Mouse (Mus musculus) neutrophil, adult 5-6 weeks (primary cell): ENCODE results near the gene A930033H14Rik. TPM values are rescaled to one million over a fixed set of nuclear protein-coding genes. Genes with fewer than 3 reads are reported as not detected.
A peak's percentile ranks its signal among the peaks of the same experiment; 100 is the strongest.

ENCODE experiments used
- ATAC-seq: fragments of 151-379, 151-347 bp; 2 replicates; pipeline ENCODE4 v1.8.0; 2017; ENCODE audit warnings: mild to moderate bottlenecking, moderate TSS enrichment; ENCODE audit not compliant: insufficient number of reproducible peaks, poor library complexity, low FRiP score, severe bottlenecking; ENCODE audit errors: extremely low read depth
- total RNA-seq: library from RNA; stranded (forward); fragments of 200-1000 nt; gene quantifications from 2 replicates; pipeline ENCODE4 v1.2.3, GENCODE M21; 2017

A930033H14Rik gene
- total RNA-seq = not detected in 2 replicates

DNA sequence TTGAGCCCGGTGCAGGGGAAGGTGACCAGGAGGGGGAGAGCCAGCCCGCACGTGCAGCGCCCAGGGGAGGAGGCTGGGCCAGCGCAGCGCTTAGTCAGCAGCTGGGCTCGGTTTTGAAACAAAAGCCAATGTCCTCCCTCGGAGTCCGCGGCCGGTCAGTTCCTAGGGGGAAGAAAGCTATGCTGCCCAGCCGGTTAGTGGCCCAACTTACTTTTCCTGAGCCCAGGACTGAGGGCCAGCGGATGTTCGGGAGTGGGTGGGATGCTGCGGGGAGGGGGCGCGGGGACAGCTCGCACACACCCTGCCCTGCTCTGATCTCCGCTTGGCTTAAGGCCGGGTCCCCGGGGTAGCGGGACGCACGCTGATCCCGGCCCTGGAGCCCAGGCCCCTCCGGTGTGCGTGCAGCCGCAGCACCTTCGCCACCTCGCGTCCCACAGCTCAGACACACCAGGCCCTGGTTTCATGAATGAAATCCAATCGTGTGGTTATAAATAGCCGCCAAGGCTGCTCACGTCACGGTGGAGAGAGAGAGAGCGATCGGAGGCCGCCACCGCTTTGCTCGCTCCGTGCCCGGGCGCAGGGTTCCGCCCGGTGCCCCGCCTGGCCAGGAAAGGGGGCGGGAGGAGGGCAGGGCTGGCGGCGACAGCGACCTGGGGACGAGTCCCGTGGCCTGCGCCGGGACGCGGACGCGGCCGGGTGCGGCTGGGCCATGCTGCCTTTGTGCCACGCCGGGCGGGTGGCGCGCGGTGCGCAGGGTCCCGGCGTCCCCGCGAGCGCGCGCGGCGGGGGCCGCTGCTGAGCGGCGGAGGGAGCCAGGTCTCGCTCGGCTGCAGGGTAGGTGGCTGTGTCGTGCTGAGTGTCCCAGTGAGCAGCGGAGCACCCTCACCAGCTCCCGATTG is at the start of gene A930033H14Rik:
TSS of gene A930033H14Rik (minus strand) at position 557 of the 899 bp plus-strand sequence.
- ATAC-seq = peak; percentile 36

DNA sequence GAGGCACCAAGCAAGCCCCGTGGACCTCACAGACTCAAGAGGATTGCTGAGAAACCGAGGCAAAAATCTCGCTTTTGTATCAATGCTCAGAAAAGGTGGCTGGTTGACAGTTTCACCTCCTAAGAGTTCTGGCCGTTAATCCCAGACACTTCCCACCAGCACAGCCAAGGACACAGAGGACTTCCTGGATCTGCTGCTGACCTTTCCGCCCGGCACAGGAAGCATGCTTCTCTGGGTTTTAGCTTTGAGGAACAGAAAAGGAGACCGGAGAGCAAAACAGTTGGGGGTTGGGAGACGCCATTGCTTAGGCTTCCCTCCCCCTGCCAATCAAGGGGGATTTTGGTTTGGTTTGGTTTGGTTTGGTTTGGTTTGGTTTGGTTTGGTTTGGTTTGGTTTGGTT is 47.0 kb upstream of the A930033H14Rik start:
- no peak for ATAC-seq

DNA sequence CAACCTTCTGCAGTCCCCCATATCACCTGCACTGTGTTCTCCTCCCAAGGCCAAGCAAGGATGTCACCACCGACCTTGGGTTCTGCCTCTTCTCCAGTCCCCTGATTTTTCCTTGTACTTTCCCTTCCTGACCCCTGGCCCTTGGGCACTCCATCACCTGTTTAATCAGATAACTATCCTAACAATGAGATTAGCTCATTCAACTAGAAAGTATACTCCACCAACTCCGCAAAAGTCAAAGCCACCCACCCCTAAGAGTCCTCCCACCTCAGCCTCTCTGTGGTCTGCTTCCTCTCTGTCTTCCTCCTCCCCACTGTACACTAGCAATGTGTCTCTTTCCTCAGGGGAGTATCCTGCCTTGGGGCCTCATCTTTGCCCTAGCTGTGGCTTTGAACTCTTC is 46.3 kb upstream of the A930033H14Rik start:
- ATAC-seq = no peak

DNA sequence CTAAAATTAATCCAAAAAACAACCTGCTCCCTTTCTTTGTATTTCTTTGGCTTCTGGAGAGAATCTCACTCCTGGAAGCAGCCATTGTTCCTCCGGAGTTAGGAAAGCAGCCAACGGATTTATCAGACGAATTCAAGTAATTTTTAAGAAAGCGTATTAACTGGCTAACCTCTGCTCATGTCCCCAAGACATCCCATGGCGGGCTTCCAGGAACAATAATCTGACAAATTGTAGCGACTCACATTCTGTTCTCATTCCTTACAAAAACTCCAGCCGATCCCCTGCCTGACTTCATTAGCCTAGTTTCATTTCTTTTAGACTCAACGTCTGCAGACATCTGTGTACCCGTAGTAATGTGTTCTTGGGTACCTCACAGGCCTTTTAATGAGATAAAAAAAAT is 45.7 kb upstream of the A930033H14Rik start:
- no peak for ATAC-seq

DNA sequence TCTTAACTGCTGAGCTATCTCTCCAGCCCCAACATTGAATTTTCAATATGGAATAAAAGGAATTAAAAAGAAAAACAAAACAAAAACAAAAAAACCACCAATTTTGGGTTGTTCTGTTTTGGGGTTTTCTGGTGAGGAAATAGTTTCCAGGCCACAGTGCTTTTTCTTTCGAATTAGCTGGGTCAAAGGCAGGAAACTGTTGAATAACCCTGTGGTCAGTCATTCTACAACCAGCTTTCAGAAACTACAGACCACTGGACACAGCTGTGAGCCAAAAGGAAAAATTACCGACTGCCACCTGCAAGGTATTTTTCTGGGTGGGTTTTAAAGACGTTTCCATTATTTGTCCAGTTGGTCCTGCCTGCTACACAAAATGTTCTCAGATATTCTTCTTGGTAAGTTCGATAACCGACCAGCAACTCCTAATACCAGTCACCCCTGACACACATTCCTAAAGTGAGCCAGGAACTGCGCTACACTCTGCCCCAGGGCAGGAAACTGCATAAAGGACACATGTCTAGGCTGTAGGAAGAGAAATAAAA is 44.8 kb upstream of the A930033H14Rik start:
- no peak for ATAC-seq

DNA sequence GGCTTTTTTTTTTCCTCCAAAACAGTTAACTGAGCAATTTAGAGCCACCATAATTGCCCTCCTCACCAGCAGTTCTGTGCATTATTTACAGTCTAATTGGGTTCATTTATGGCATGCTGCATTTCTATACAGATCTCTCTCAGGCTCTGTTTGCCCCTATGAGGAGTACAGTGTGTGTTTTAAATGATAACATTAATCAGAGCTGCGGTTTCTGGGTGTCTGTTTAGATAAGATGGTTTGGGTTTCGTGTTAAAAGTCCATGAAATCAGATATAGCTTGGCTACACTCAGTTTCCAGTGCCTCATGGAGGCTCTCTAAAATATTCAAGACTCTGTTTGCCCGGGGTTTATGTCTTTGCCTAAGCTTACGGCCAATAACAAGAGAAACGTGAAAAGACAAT is 42.7 kb upstream of the A930033H14Rik start:
- ATAC-seq = no peak

DNA sequence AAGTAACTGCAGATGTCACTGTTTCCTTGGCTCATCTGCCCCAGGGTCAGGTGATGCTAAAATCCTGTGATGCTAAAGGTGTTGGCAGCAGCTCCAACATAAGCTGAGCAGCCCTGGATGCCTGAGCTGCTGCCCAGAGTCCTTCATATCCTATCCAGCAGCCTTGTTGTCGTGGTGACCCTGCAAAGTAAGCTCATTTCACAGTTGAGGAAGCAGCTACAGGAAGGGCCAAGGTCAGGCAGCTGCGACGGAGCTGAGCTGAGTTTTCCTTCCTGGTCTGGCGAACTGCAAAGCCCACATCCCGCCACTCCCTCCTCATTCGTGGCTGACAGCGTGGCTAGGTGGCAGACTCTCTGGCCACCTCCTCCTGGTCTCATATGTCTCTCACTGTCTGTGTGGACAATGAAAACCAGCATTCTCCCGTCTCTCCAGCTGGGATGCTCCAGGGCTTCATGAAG is 41.5 kb upstream of the A930033H14Rik start:
- ATAC-seq = peak; percentile 36; the same call in 1 of the 2 replicates

DNA sequence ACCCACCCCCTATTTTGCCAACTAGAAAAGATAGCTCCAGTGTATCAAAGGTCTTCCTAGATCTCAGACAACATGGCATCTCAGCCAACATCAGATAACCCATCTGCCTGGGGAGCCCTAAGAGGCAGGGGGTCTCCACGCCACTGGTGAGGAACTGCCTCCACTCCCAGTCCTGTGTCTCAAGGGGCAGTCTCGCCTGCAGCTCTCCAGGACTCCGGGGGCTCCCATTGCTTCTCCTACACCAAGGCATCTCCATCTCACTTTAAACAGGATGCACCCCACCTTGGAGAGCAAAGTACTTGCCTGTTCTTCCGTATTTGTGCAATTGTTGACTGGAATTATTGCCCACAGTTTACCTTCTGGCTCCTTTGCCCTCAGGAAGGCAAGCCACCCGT is 40.8 kb upstream of the A930033H14Rik start:
- no peak for ATAC-seq

DNA sequence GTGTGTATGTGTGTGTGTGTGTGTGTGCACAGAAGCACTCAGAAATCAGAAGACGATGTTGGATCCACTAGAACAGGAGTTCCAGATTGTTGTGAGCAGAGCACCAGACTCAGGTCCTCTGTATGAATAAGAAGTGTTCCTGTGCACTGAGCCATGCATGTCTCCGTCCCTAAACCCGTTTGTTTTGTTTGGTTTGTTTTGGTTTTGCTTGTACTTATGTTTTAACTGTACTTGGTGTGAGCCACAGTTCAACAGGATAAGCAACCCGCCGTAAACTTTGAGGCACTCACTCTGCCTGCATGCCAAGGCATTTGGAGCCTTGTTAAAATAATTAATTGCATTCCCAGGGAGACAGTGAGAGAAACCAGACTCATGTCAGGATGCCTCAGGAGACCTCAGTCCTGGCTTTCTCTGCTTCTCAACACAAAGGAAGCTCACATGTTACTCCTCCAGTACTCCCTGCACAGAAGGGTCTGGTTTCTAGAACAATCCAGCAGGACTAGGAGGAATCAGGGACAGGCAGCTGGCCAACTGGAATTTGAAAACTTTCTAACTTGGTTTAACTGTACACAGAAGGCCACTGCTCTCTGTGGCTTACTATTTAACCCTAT is 40.3 kb upstream of the A930033H14Rik start:
- ATAC-seq = peak; percentile 15; the same call in 1 of the 2 replicates

DNA sequence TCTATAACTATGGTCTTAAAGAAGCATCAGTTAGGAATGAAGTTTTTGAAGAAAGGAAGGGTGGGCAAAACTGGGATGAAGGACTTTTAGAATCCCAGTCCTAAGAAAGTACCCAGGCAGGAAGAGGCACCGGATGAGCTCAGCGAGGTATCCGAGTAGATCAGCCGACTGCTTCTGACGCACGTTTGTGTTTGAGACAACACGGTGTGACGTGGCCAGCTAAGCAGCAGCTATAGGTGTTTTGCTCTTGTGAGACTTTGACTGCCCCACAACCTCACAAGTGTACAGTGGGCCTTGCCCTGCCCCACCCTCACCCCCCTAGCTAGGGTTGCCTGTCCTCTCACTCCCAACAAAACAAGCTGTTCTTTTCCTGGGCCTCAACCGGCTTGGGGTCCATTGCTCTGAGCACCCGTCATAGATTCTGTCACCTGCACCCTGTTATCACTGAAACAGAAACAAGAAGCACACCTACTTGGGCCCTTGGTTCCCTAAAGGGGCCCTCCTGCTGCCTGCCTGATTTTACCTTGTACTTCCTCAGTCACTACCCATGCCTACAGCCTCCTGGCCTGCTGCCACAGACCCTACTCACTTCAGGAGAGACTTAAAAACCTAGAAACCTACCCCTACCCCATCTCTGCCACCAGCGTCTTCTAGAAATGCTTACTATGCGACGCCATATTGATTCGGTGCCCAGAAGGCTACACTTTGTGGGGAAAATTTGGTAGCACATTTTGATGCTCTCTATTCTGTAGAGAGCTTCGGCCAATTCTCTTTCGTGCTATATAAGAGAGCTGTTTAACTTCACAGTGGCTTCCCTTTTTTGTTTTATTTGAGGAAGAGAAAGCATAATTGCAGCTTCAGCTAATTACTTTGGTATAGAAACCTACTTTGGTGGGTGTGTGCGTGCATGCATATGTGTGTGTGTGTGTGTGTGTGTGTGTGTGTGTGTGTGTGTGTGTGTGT is 39.5 kb upstream of the A930033H14Rik start:
- ATAC-seq = peak; percentile 77

DNA sequence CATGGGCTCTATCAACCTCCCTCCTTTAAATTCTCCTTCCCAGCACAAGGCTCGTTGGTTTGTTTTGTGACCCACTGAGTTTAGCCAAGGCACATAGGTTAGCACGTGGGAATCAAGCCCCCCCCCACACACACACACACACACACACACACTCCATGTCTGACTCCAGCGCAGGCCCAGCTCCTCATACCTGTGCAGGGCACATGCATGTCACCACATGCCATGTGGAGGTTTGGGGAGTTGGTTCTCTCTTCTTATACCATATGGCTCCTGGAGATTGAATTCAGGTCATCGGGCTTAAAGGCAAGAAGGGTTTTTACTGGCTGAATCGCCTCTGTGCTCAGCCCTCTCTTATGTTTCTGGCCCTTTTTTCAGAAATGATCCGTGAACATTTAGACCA is 38.4 kb upstream of the A930033H14Rik start:
- no peak for ATAC-seq

DNA sequence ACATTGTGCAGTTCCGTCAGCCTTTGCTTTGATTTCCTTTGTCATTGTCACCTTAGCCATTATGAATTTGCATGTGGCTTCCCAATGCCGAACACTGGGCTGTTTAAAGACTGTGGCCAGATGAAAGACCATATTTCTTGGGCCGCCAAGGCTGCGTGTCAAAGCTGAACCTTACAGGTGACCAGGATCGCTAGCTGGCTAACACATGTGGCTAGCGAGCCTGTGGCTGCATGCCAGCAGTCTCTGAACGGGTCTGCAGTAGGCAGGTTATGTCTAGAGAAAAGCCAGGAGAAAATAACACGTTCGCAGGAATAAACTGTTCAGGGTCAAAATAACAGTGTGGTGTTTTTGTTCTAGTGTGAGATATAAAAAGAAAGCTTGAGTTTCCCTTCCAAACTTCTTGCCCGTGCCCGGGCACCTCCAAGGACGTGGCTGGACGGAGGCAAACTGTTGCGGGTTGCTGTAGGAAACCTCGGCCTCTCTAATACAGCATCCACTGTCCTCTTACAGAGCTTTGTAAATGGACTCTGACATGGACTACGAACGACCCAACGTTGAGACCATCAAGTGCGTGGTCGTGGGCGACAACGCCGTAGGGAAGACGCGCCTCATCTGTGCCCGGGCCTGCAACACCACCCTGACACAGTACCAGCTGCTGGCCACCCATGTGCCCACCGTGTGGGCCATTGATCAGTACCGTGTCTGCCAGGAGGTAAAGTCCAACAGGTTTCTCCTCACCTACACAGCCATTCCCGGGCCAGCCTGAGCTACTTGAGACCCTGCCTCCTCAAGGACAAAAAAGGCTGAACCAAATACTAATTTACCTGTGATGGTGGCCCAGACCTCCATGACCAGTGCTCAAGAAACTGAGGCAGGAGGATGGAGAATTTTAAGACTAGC is 35.6 kb upstream of the A930033H14Rik start:
- ATAC-seq = no peak

DNA sequence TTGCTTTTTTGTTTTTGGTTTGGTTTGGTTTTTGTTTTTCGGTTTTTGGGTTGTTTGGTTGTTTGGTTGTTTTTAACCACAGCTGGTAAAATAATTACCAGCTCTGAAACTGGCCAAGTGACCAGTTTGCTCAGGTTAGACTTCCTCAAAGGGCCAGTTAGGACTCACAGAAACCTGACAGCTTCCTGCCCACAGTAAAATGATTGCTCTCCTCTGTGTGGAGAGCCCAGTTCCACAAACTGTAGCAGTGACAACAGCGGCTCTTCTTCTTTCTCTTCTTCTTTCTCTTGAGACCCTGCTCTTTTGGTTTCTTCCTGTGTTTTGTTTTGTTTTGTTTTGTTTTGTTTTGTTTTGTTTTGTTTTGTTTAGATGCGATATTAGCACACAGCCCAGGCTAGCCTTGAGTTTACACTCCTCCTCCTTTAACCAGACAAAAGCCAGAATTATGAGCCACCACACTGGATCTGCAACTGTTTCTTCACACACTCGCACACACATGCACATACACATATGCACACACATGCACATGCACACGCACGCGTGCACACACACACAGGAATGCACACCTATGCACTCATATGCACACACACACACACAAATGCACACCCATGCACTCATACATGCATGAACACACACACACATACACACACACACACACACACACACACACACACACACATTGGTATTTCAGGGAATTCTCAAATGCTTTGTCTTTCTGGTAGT is 34.6 kb upstream of the A930033H14Rik start:
- no peak for ATAC-seq

DNA sequence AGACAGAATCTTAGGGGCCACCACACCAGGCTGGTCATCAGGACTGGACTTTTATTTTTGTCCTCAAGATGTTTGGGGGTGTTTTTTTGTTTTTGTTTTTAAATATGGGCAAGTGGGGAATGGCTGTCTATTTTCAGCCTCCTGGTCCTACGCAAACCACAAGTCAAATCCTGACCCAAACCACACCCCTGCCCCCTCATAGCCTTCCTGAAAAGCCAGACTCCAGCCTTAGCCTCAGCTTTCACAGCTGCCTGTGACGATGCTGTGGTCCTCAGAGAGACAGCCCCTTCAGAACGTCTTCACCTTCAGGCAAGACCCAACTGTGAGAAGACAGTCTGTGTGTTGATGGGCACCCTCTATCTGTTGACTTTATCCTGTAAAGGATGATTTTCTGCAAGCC is 33.9 kb upstream of the A930033H14Rik start:
- no peak for ATAC-seq

DNA sequence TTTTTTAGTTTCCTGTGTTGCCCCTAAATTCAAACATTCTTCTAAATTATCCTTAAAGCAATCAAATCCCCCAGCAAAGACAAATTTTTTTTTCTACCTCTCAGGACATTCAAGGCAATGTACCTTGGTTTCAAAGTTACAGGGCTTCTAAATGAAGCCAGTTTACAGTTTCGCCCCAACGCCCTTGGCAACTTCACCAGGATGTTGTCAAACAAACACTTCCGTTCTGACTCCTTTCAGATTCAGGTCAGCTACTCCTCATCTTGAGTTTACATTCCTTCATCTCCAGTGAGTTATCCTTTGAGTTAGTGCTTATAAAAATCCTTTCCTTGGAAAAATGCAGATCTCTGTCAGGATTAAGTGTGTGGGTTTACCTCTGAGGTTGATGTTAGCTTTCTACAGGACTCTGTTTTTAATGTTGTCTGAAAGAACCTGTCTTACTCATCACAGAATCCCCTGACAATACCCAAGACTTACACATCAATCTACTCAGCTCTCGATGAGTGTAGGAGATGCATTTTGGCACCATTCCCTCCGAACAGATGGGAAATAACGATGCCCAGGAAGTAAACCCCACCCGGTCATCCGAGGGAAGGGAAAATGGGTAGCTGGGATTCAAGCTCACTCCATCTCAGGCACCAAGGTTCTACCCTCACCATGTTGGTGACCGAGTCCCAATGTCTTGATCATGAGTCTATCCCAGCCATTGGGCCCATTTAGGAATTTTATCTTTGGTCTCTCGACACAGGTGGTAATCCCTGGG is 33.2 kb upstream of the A930033H14Rik start:
- no peak for ATAC-seq

DNA sequence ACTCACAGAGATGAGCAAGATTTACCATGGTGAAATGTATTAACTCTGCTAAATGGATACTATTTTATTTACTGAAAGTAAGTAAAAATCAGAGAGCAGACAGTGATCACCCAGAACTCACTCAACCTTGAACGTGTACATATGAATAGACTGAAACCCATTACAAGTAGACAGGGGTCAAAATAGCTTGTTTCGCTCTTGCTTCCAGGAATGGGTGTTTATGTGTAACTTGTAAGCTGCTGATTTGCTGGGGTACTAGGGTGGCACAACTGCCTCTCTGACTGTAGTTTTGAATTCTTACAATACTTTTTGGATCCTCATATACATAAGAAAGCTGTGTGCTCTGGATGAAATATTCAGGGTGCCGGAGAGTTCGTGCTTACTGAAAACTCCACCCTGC is 32.3 kb upstream of the A930033H14Rik start:
- ATAC-seq = no peak

DNA sequence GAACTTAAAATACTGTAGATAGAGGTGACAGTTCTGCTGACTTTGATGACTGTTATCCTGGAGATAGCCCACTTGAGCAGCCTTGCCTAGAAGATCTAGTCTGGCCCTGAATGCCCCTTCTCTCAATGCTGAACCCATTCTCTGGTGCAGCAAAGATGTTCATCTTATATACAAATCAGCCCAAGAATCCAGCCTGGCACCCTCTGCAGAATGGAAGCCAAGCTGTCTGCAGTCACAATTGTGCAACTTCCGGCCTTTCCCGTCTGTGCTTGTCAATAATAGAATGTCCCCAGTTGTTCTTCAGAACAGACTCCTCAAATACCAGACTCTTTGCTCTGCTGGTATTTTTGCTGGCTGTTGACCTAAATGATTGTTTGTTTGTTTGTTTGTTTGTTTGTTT is 27.6 kb upstream of the A930033H14Rik start:
- no peak for ATAC-seq
